Mouse (Mus musculus) embryo, embryonic 10 days (tissue): ENCODE data around the gene Mical2.
A peak's percentile ranks its signal among the peaks of the same experiment; 100 is the strongest.

Experiments used
- DNase-seq: peaks from one replicate; pipeline ENCODE4 v3.0.0-alpha.2; 2015; ENCODE audit warnings: low spot score

The Mical2 gene

DNA sequence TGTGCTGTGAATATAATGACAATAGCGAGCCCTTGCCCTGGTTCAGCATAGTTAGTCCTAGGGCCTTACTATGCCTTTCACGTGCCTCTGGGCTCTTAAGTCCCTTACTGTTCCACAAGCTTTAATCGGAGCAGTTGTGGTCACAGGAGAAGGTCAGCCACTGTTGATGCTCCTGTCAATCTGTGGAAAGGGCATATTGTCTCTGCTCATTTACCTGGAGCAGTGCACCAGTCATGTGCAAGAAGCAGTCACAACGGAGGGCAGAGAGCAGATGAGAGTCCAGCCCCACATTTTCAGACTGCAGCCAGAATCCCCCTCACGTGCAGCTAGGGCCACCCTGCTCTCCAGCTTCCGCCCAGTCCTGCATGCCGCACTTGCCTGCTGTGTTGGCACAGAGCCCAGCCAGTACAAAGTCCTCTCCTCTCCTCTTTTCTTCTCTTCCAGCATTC lies 128.9 kb downstream of the Mical2 start:
- DNase-seq: peak; percentile 45

DNA sequence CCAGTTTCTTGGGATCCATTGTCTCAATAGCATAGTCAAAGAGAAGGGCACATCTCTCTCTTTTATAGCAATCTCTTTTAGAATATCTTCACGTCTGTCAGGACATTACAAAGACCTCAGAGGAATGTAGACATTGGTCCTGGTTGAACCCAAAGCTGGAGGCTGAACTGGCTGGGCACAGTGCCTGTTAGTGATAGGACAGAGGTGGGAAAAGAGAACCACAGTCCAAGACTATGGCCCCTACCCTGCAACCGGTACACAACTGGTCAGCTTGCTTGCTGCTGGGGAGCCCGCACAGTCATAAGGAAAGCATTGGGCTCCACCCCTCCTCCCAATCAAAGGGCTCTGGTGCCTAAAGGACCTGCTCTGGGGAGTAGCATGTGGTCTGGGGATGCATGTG lies 133.9 kb downstream of the Mical2 start:
- DNase-seq: no peak

DNA sequence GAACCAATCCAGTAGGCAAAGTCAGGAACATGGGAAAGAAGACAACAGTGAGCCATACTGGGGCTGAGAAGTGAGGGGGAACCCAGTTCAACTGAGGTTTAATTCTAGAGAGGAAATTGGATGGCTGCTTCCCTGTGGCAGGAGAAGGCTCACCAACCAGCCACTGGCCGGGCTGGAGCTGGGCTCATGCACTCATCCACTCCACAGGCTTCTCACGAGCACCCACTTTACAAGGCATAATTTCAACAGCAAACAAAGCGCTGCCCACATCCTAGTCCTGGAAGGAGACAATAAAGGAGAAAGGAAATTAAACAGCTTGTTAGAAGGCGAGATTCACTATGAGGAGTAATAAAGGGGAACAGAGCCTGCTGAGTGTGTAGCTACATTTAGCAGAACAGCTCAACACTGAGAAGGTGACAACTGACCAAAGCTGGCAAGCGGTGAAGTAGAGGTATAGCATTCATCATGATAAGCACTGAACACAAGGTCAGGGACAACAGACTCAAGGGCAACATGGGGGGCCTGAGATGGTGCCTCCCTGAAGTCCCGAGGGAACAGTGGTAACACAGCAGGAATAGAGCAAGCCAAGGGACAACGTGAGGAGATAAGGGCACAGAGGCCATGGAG lies 137.0 kb downstream of the Mical2 start:
- DNase-seq: no peak

DNA sequence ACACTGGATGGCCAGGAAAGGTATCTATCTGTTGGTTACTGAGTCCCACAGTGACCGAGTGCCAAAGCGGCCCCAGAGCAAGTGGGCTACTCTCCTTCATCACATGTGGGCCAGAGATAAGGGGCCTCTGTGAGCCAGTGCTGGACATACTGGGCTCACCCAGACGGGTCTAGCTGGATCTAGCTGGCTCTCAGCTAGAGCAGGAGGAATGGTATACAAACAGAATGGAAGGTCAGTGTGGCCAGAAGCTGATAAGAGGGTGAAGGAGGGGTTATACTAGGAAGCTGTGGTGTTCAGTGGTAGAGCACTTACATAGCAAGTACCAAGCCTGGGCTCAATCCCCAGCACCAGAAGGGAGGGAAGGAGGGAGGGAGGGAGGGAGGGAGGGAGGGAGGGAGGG lies 140.2 kb downstream of the Mical2 start:
- DNase-seq: no peak

DNA sequence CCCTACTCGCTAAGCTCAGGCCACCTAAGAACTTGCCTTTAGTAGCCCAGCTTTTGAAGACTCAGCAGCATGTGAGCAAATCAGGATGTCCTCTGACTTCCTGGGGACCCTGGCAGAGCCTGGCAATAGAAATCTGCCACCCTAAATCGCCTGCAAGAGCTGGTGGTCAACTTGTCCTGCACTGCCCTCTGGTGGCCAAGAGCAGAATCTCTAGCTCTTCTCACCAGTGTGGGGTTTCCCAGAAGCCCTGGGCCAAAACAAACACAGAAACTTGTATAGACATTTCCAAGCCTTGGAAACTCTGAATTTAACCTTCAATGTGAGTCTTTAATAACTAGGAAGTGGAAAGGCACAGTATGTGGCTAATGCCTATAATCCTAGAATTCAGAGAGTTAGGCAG lies 143.4 kb downstream of the Mical2 start:
- peak; percentile 89 for DNase-seq

DNA sequence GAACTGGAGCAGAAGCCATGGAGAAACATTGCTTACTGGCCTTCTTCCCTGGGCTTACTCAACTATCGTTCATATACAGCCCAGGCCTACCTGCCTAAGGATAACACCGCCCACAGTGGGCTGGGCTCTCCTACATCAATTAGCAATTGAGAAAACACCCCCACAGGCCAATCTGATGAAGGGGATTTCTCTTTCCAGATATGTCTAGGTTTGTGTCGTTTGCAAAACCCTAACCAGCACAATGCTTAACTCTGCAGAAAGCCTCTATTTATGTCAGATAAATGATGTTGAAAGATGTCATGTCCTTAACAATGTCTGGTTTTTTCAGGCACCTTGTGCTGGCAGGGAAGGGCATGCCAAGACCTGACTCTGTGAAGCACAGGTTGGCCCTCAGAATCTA lies 144.3 kb downstream of the Mical2 start:
- no peak for DNase-seq

DNA sequence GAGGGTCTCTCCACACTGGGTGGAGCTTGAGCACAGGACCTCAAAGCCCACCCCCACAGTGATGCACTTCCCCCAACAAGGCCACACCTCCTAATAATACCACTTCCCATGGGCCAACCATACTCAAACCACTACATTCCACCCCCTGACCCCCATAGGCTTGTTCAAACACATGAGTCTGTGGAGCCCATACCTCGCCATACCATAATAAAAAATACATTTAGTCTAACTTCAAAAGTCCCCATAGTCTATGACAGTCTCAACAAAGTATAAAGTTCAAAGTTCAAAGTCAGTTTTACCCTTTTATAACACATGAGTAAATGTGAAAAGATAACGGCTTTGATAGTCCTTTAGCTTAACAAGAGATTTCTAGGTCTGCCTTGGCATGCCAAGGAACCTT lies 145.7 kb downstream of the Mical2 start:
- no peak for DNase-seq

DNA sequence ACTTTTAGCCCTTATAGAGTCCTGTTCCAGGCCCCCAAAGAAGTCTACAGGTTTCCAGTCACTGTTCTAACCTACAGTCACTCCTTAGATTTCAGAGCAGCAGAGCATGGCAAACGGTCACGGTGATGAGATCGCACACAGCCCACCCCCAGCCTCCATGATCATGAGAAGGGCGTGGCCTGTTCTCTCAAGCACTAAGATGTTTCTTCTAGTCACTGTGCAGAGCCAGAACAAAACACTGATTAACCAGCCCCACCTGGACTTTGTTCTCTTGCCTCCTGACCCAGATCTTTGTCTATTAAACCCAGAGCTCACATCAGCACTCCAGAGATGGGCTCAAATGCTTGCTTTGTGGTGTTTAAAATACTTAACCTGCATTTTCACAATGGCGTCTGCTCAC lies 148.4 kb downstream of the Mical2 start:
- no peak for DNase-seq

DNA sequence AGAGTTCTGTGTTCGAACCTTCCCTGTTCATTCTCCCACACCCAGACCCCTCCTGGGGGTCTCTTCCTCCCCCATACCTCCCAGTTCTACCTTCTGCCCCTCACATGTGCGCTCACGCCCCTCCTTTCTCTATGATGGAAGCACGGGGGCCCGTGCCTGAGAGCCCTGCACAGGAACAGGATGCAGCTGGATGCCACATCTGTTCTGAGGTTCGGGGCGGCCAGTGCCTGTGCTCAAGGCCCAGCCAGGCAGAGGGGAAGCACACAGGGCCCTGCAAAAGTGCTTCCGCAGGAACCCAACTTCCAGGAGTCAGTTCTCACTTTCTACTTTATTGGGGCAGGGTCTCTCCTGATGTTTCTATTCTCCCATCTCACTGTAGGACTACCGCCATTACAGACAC lies 149.4 kb downstream of the Mical2 start:
- no peak for DNase-seq

DNA sequence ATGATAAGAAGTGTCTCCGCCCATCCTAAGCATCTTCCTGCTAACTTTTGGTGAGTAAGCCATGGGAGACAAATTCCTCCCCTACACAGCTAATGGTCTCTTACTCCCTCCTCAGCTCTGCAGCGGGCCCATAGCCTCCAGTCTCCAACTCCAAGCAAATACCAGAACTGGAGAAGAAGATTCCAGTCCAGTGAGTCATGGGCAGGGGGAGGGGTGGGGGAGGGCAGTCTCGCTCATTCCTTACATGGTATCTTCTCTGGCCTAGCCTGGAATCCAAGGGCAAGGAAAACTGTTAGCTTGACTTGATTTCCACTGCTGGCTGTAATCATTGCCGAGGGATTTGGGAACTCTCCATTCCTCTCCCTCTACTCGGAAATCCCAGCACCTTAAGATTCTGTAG lies 150.2 kb downstream of the Mical2 start:
- peak; percentile 13 for DNase-seq

DNA sequence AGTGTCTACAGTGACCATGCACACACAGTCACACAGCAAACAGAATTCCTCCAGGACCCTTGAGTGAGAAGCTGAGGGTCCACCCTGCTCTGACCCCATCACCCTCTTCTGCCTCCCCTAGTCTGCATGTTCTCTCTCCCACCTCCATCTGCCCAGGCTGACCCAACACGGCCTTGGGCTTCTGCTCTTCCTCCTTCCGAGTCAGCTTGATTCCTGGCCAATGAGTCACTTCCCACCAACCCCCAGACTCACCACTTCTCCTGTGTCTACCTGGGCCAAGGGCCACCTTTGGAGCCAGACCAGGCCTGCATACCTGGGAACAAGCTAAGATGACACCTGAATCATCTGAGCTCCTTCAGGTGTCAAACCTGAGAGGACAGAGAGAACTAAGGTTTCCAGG lies 151.0 kb downstream of the Mical2 start:
- no peak for DNase-seq

DNA sequence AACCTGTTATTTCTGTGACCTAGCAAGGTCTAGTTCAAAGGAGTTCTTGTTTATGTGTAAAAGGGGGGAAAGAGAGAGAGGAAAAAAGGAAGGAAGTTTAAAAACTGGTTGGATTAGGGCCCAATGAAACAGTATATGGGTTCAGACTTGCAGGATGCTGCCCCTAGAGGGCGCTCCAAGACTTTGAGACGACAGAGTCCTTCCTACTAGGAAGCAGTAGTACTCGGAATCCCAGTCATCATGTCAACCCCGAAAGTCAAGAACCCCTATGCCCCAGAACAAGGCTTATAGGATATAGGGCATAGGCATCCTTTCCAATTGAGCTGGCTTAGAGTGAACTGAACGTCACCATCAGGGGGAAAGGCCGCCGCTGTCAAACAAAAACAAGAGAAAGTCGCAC lies 151.7 kb downstream of the Mical2 start:
- peak; percentile 86 for DNase-seq

DNA sequence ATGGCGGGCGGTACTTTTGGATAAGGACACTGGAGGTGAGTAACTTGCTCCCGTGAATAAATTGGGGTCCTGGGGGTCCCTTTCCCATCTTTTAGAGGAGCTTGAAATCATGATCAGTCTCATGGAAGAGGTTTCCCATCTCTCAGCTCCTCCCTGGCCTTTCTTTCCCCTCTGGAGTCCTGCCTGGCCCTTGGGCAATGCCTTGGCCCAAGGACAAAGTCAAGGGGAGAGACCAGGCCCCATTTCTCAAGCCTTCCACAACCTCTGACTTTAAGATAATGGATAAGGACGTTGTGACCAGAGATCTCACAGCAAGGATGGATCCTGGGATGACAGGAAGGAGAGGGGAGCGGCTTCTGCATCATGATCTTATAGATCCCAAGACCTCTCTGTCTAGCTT lies 152.4 kb downstream of the Mical2 start:
- no peak for DNase-seq

DNA sequence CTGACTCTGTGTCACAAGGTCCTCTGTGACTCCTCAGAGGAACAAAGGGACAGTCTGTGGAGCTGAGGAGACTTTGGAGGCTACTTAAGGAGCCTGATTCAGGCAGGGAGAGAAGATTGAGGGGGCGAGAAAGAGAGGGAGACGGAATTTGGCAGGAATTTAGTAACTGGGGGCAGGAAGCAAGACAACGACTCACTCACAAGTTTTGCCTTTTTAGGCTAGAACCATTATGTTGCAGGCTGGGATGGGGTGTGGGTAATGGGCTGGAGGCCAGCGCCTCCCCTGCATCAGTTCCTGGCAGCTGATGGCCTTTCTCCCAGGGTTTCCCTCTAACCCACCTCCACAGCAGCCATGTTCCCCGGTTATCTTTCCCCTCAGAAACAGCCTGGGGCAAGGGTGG lies 152.8 kb downstream of the Mical2 start:
- DNase-seq: no peak

DNA sequence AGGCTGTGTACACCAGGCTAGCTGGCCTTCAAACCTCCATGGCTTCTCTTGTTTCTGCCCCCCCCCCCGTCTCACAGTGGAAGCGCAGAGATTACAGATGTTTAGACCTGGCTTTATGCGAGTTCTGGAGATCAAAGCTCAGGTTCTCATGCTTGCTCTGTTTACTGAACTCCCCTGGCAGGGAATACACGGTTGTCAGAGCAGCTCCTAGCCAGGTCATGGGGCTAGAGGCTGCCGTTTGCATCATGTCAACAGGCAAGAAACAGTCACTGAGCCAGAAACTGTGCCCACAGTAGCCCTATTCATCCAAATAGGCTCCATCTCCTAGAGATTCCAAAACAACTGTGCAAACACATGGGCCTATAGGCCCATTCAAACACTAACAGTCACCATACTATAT lies 160.9 kb downstream of the Mical2 start:
- no peak for DNase-seq

DNA sequence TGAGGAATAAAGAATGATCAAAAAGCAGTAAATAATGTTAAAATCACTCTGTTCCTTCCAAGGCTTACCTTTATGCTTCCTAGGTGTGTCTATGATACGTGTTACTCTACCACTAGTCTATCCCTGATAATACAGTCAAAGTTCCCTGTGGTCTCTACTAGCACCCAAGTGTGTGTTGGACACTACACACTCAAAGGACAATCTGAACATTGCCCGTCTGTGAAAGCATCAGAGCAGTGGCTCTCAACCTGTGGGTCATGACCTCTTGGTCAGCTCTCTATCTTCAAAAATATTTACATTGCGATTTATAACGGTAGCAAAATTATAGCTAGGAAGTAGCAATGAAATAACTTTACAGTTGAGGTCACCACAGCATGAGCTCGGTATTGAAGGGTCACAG lies 162.2 kb downstream of the Mical2 start:
- DNase-seq: no peak

DNA sequence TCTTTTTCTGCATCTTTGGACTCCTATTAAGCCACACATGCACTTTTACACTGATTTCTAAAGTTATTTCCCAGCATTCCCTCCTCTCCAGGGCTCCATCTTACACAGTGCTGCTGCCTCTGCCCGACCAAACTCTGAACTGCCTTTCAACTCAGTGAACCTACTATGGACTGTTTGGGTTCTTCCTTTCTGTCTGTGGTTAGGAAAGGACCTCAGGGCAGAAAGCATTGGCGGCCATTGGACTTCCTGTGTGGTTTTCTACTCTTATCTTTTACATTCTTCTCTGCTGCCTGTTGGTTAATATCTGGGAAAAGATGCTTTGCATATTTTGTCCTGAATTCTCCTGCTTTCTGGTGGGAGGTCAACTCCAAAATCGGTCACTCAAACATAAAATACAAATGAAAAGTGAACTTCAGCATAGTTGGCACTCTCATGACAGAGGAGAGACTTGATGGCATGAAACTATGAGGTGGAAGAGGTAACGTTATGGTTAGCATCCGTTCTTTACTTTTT lies 162.8 kb downstream of the Mical2 start:
- no peak for DNase-seq

DNA sequence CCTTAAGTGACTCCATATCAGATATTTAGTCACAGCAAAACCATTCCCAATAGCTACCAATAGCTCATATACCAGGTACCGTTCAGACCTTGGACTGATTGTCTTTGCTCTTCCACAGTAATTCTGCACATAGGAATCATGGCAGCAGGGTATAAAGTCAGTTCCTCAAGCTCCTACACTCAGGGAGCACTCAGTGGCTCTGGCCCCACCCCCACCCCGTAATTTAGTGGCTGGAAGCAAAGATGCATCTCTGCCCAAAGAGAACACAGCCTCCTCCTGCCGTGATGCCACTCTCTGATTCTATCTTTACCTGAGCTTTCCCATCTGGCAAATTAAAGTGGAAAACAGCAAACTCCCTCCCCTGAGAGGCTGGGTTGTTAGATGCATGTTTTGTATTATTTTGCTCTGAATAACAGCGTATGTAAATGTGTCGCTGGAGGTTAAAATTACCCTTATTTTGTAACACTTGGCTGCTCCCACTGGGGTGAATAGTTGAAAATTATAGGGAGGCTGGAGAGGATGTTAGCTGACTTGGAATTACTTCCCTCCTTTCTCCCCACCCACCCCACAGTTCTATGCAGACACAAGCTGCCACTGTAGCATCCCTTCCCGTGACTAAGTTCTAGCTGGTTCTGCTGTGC lies 164.1 kb downstream of the Mical2 start:
- no peak for DNase-seq

DNA sequence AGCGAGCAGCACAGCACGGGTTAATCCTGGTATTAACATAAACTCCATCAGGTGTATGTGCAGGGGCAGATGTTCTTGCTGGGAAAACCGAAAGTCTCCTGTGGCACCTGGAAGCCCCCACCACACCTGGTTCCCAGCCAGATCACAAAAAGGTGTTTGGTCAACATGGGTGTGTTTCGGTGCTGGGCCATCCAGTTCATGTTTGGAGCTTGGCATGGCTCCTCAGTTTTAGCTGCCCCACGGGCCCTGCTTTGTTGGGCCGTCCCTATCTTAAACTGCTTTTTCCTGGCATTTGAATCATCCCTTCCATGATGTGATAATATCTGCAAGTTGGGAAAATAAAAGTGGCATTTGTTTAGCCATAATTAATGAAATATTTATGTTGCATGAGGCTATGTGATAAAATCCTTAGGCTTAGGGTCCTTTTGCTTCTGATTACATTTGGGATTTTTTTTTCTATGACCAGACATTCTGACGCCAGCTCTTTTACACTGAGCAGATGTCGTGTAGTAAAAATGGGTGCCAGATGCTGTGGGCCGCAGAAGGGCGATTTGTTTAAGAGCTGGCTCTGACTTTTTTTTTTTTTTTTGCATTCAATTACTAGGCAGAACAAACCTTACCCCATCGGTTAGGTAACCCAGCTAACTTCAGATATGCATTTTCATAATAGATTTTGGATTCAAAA lies 164.7 kb downstream of the Mical2 start:
- peak; percentile 47 for DNase-seq

DNA sequence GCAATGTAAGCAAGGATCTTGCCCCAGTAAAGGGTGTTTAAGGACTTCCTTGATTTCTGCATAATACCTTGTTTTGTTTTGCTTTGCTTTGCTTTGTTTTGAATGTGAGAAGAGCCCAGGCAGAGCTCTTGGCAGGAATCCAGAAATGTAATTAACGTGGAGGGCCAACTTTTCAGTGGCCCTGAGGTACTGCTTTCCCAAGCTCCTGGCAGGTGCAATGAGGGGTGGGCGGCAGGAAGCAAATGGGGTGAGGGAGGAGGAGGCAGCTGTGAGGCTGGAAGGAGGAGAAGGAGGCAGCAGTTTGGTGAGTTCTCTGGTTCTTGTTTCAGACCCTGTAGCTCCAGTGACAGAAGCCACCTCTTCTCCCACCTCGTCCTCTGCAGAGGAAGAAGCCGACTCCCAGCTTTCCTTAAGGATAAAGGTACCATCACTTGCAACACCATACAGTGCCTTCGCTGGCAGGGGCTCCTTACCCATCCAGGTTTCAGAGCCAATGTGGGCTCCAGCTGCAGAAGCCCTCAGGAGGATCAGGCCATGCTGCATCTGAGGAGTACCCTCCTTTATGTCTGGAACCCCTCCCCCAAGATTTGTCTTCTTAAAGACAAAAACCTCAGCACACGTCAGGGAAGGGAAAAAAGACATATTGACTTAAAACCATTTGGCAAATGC lies 165.4 kb downstream of the Mical2 start:
- peak; percentile 23 for DNase-seq

DNA sequence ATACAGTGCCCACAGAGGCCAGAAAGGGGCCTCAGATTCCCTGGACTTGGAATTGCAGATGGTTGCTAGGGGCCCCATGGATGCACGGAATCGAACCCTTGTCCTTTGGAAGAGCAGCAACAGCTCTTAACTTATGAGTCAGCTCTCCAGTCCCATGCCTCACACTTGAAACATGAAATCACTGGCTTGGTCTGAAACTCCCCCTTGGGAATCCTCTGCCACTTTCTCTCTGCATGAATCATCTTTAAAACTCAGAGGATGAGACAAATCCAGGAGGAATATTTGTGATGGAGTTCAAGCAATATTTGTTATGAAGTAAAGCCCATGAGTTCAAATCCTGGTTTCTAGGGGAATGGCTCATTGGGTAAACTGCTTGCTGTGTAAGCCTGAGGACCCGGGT lies 172.1 kb downstream of the Mical2 start:
- no peak for DNase-seq

DNA sequence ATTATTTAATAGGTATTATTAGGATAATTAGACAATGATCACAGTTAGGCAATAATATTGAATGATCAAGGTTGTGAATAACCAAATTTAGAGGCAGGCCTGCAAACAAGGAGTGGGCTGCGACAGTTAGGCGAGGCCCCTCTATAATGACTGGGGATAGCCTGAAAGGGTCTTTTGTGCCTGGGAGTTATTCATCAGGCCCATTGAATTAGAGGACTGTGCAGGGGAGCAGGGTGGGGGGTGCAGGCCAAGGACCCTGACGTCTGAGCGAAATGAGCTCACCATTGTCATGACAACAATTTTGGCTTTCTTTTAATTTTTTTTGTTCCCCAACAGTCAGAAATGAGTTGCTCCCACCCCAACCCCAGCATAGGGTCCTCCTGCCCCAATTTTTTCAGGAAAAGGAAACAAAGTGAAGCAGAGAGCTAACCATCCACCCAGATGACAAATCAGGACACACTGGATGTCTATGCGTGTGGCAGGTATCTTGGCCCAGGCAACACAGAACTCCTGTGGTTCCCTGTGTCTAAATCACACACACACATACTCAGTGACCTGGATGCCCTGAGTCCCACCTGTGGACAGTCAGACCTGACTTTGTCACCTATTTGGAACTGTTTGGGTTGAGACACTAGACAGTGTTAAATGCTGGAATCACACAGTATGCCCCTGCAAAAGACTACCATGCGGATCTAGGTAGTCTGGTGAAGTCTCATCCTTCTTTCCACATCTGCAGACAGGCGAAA lies 173.9 kb downstream of the Mical2 start:
- no peak for DNase-seq
